Mouse (Mus musculus) frontal cortex, postnatal 36 days (tissue): ENCODE data around the gene G6pc3.

Experiments used
- DNase-seq, 2 experiments: peaks; one replicate each; pipeline ENCODE4 v3.0.0; 2022; ENCODE audit warnings: low spot score in 2 of 2

G6pc3 gene

DNA sequence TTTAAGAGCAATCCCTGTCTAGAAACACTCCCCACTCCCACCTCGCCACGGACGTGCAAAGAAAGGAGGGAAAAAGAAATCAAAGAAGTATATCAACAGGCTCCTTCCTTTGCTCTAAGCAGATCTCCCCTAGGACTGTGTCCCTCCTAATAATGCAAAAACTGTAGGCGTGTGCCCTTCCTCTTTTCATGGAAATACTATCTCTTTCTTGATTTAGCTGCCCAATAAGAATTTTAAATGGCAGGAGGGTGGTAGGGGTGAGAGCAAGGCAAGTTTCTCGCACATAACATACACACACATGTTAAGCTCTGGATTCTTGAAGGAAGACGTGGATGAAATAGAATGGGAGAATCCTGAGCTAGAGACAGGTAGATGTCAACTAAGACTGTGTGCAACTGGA, 440 bp upstream of the G6pc3 start:
- no peak for DNase-seq

GRCm38 (mm10) chr11:102190848-102191247, 1.4 kb downstream of the G6pc3 start:
- no peak for DNase-seq

DNA sequence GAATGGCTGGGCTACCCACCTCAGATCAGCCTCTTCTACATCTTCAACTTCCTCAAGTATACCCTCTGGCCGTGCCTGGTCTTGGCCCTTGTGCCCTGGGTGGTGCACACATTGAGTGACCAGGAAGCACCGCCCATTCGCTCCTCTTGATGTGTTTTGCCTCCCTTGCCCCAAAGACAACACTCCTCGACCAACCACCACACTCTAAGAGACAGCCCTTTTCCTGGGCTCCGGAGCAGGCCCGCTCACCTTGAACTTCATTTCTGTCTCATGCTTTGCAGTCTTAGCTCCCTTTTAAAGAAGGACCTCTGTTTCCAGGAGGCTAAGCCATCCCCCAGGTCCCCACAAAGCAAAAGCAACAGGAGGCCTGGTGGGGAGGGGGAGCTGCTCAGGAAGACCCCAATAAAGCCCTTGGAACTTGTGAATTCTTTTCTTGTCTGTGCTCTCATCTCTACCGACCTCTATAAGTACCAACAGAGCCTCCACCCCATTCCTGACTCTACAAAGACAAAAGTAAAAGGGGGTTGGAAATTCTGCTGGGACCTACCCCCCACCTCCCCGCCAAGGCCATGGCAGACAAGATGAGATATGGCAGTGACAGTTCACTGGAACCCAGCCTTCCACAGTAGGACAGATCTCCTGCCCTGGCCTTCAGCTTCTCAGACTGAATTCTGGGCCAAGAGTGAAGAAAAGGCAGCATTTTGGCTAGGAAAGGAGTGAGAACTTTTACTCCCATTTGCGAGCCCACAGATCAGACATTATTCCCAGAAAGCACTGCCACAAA, 4.4 kb downstream of the G6pc3 start:
- DNase-seq, result no peak

DNA sequence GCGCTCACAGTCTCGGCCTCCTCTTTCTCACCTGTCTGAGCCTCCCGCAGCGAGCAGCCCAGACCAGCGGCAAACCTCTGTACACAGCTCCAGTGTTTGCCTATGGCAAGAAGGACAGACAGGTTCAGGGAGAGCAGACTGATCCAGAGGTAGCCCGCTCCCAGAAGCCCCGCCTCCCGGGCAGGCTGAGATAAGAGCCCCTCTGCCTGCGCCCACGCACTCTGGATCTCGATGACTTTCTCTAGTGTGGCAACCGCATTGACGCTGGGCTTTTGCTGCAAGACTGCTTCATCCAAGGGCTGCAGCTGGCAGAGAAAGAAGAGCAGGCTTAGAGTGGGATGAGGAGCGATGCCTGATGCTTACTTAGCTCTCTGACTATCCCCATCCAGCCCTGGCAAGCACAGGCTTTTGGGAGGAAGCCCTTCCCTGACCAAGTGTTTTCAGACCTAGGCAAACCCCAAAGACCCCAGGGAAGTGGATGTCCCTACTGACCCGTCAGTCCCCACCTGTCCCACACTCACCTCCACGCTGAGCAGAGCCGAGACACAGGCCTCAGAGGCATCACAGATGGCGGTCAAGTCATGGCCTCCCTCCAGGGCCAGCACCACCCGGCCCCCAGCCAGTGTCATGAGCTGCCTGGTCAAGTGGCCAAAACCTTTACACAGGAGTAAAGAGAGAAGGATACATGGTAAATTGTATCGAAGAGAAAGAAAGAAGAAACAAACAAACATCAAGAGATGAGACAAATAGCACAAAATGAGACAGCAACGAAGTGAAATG, 6.8 kb downstream of the G6pc3 start:
- DNase-seq, result peak in 1 of 2 experiments; percentile 53

GRCm38 (mm10) chr11:102198245-102198644, 8.8 kb downstream of the G6pc3 start:
- no peak for DNase-seq

- DNase-seq, result no peak
Measured at GRCm38 (mm10) chr11:102199856-102200255, 10.4 kb downstream of the G6pc3 start.

DNA sequence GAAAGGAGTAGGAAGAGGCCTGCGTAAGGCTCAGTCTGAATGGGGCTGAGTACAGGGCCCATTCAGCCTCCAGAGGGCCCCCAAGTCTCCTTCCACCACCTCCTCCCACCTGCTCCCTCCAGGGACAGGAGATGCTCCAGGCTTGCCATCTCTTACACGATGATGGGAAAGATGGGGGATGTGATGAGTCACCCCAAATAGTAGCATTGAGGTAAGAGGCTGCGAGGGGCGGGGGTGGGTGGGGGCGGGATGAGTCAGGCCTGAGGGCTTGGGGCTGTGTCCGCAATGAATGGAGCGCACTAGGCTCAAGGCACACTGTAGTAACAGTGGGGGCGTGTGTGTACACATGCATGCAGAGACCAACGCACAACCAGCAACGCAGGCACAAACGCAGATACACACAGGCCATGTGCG, 12.0 kb downstream of the G6pc3 start:
- DNase-seq, result peak in 1 of 2 experiments; percentile 61

DNA sequence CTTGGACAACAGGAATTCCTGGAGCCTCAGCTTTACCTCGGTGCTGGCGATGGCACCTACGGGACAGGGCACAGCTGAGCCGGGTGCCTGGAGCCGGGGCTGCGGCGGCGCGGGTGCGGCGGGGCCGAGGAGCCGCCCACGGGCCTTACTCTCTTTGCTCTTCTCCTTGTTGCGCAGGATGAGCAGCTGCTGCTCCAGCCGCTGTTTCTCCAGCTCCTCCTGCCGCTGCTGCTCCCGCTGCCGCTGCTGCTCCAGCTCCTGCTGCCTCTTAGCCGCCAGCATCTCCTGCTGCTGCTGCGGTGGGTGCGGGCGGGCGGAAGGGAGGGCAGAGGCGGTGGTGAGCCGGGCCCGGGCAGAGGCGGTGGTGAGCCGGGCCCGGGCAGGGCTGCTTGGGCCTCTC, 17.1 kb downstream of the G6pc3 start:
- DNase-seq, result no peak

- peak in 1 of 2 experiments; percentile 43 for DNase-seq
Measured at GRCm38 (mm10) chr11:102207825-102208777, 18.7 kb downstream of the G6pc3 start.

DNA sequence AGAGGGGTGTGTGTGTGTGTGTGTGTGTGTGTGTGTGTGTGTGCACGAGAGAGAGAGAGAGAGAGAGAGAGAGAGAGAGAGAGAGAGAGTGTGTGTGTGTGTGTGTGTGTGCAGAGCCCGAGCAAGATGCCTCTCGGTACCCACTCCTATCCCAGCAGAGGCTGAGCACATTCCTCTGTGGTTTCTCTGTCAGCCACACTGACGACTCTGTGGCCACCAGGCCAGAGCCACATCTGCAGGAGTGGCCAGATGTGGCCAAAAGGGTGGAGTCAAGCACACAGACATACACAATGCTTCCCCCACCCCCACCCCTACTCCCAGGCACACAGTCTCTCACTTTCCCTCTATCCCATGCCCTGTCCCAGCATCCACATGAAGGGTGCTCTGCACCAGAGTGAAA, 19.4 kb downstream of the G6pc3 start:
- DNase-seq, result no peak

DNA sequence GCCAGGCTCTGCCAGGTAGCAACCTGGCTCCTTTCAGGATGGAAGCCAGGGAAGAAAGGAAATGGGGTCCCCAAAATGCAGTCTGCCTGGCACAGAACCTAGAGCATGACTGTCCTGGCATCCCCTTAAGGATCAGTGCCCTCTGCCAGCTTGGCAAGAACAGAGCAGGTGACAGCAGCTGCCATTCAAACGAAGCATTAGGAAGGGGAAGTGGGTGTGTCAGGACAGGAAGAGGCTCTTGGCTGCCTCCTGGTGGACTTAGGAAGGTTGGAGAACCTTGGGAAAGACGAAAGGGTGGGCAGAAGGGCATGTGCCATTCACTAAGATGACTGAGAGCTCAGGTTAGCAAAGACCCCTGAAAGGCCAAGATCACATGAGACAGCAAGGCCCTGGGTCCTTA, 20.3 kb downstream of the G6pc3 start:
- no peak for DNase-seq

- no peak for DNase-seq
Measured at GRCm38 (mm10) chr11:102210185-102210584, 20.8 kb downstream of the G6pc3 start.

DNA sequence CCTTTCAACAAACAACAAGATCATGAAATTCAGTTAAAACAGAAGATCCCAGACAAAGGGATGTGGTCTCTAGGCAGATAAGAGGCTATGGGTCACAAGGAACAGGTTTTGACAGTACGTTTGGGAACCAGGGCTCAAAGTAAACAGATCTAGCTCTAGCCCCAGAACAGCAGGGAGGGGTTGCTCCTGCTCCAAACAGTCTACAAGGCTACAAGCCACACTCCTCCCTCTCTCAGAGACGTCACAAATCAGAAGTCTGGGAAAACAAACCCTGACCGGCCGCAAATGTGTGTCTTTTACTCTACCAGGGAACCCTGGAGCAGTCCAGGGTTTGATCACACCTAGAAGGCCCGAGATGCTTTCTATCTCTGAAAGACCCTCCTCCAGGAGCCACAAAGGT, 21.6 kb downstream of the G6pc3 start:
- DNase-seq, result no peak

- DNase-seq, result no peak
Measured at GRCm38 (mm10) chr11:102211936-102212341, 22.5 kb downstream of the G6pc3 start.

- no peak for DNase-seq
Measured at GRCm38 (mm10) chr11:102214430-102215156, 25.2 kb downstream of the G6pc3 start.

GRCm38 (mm10) chr11:102215511-102215910, 26.1 kb downstream of the G6pc3 start:
- no peak for DNase-seq

- DNase-seq, result peak in 1 of 2 experiments; percentile 44
Measured at GRCm38 (mm10) chr11:102216056-102216885, 26.9 kb downstream of the G6pc3 start.

DNA sequence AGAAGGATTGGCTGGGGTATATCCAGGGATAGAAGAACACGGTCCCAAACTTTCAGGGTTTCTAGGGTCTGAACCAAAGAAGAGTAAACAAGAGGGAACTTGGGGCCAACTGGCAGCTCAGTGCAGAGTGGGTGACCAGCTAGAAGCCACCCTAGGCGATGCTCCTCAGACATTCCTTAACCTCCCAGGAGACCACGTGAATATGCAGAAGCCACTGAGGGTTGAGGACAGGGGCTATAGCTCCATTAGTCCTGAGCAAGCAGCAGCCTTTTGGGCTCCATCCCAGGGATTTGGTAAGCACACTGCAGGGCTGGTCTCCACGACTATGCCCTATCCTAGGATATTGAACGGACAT, 27.4 kb downstream of the G6pc3 start:
- DNase-seq, result no peak

GRCm38 (mm10) chr11:102217396-102217795, 28.0 kb downstream of the G6pc3 start:
- DNase-seq, result no peak

DNA sequence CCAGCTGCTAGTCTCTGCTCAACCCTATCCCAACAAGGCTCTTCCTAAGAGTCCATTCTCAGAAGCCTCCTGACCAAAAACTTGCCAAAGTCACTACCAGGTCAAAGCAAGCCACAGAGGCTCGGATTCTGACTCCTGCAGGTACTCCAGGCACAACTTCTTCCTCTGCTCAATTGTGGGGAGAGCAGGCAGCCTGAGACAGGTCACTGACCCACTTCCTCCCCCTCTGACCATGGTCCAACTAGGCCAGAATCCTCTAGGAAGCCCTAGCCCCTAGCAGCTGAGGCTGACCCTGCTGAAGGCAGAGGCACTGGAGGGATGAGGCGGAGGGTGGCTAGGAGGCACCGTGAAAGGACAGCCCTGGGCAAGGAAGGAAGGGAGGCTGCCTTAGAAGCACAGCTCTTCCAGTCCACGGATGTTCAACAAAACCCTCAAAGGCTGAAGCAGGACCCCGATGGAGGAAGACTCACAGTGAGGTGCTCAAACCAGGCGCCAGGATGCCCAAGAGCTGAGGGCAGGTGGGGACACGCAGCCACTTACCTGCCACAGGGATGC, 28.5 kb downstream of the G6pc3 start:
- DNase-seq, result no peak
